Mouse (Mus musculus) heart, embryonic 14.5 days (tissue): Measurements from ENCODE around the gene Thra. TPM values are rescaled to one million over a fixed set of nuclear protein-coding genes. Genes with fewer than 3 reads are reported as not detected.

ENCODE experiments used
- ATAC-seq: fragments of 200-750 bp; cut with Nextera tagmentation; 2 replicates; pipeline ENCODE4 v1.8.0; 2017; ENCODE audit warnings: low read depth, moderate TSS enrichment; ENCODE audit not compliant: insufficient number of reproducible peaks, insufficient read depth, low FRiP score
- H3K27ac ChIP-seq, 2 experiments: fragments of 200-500 bp in 1 of 2; fragments of 300-500 bp in 1 of 2; sonication (generic) in 1 of 2; replicated peaks in 1 of 2; 2 replicates each; pipeline ENCODE4 v1.5.1; 2012 to 2014; ENCODE audit warnings: low read depth in 2 of 2, low read length in 2 of 2, control low read depth in 1 of 2, mild to moderate bottlenecking in 1 of 2, mixed read lengths in 1 of 2; ENCODE audit not compliant: control insufficient read depth in 1 of 2, insufficient read depth in 1 of 2
- H3K27me3 ChIP-seq: fragments of 300-500 bp; sonication (generic); 2 replicates; pipeline ENCODE4 v1.6.1; 2014; ENCODE audit warnings: mild to moderate bottlenecking, low read length, control low read depth; ENCODE audit not compliant: control insufficient read depth, insufficient read depth
- H3K36me3 ChIP-seq: fragments of 300-500 bp; sonication (generic); 2 replicates; pipeline ENCODE4 v1.6.1; 2014; ENCODE audit warnings: mild to moderate bottlenecking, control low read depth, low read length, mixed read lengths; ENCODE audit not compliant: control insufficient read depth, insufficient read depth
- H3K4me1 ChIP-seq, 2 experiments: fragments of 200-500 bp in 1 of 2; fragments of 300-500 bp in 1 of 2; sonication (generic) in 1 of 2; 2 replicates each; pipeline ENCODE4 v1.6.1; 2012 to 2014; ENCODE audit warnings: low read length in 2 of 2, control low read depth in 1 of 2, mixed read lengths in 1 of 2; ENCODE audit not compliant: control insufficient read depth in 2 of 2, insufficient read depth in 2 of 2
- H3K4me2 ChIP-seq: fragments of 300-500 bp; sonication (generic); 2 replicates; pipeline ENCODE4 v1.6.1; 2014; ENCODE audit warnings: mild to moderate bottlenecking, low read length
- H3K4me3 ChIP-seq, 2 experiments: fragments of 200-500 bp in 1 of 2; fragments of 300-500 bp in 1 of 2; sonication (generic) in 1 of 2; 2 replicates each; pipeline ENCODE4 v1.5.1; 2012 to 2014; ENCODE audit warnings: low read length in 2 of 2, mild to moderate bottlenecking in 2 of 2, control low read depth in 1 of 2, low read depth in 1 of 2, moderate library complexity in 1 of 2; ENCODE audit not compliant: control insufficient read depth in 1 of 2, insufficient read depth in 1 of 2
- H3K9ac ChIP-seq: fragments of 300-500 bp; sonication (generic); 2 replicates; pipeline ENCODE4 v1.6.1; 2014; ENCODE audit warnings: mild to moderate bottlenecking, low read length
- H3K9me3 ChIP-seq: fragments of 300-500 bp; sonication (generic); 2 replicates; pipeline ENCODE4 v1.6.1; 2016; ENCODE audit warnings: low read length, control low read depth; ENCODE audit not compliant: control insufficient read depth
- WGBS: fragments of 180-500 bp; shearing (Covaris S2); extraction: QIAGEN DNeasy Blood & Tissue Kit; methylation state at CpG from one replicate; pipeline ENCODE4 v1.1.7; 2014; 5-methylcytosine and 5-hydroxymethylcytosine counted together
- polyA plus RNA-seq: library from polyadenylated mRNA; unstranded; fragments of >200 nt; fragmentation: Nextera tagmentation; extraction: Ambion mirVana; gene quantifications from 2 replicates; pipeline ENCODE4 v1.2.1, GENCODE M21; 2014

Gene Thra
- polyA plus RNA-seq, 1 experiment from 2014 or later: 55.6 TPM

- Histone ChIP-seq H3K36me3 (peaks cover 42% of the 10 kb centered on the region), H3K9ac (no peak overlapping the region), H3K27ac (peak overlapping the region in 1 of 2 experiments; percentile 90; a peak in 2 of 4 replicates), H3K4me3 (no peak overlapping the region), H3K4me1 (peaks cover 7 to 15% of the 10 kb centered on the region in 2 experiments; a peak in 3 of 4 replicates), H3K27me3 (no peaks in the 10 kb centered on the region), H3K9me3 (no peaks in the 10 kb centered on the region), H3K4me2 (no peak overlapping the region)
- ATAC-seq: no peak
- 64% methylated on average over 2 of the region's 2 CpGs for WGBS
Observed at GRCm38 (mm10) chr11:98720756-98721155, 19.7 kb upstream of the Thra start.

- Histone ChIP-seq H3K9me3 (no peaks in the 10 kb centered on the region), H3K4me2 (peak overlapping the region; percentile 32; the same call in 1 of the 2 replicates), H3K4me3 (no peak overlapping the region), H3K27me3 (no peaks in the 10 kb centered on the region), H3K36me3 (peaks cover 39% of the 10 kb centered on the region), H3K27ac (peak overlapping the region; percentile 90), H3K4me1 (peaks cover 7 to 15% of the 10 kb centered on the region in 2 experiments; a peak in 3 of 4 replicates), H3K9ac (peak overlapping the region; percentile 9; the same call in 1 of the 2 replicates)
- ATAC-seq: peak; percentile 68
- 43% methylated on average over 24 of the region's 24 CpGs for WGBS
Observed at GRCm38 (mm10) chr11:98721458-98722226, 18.8 kb upstream of the Thra start.

GRCm38 (mm10) chr11:98723098-98723497, 17.3 kb upstream of the Thra start:
- Histone ChIP-seq H3K4me1 (peaks cover 7 to 15% of the 10 kb centered on the region in 2 experiments; a peak in 3 of 4 replicates), H3K9me3 (no peaks in the 10 kb centered on the region), H3K27me3 (no peaks in the 10 kb centered on the region), H3K9ac (0 out of 2 replicates have a peak overlapping the region, but pooled peaks have one; percentile 6), H3K27ac (no peak overlapping the region), H3K4me2 (no peak overlapping the region), H3K4me3 (no peak overlapping the region), H3K36me3 (peaks cover 40% of the 10 kb centered on the region)
- ATAC-seq: no peak
- WGBS: 78% methylated on average over 7 of the region's 7 CpGs

- peaks cover 40% of the 10 kb centered on the region for H3K36me3 ChIP-seq
- 92% methylated on average over 15 of the region's 15 CpGs for WGBS
- no peak overlapping the region for H3K4me3 ChIP-seq
- H3K9me3 ChIP-seq: no peaks in the 10 kb centered on the region
- no peak overlapping the region for H3K9ac ChIP-seq
- no peak for ATAC-seq
- no peaks in the 10 kb centered on the region for H3K27me3 ChIP-seq
- peaks cover 11 to 21% of the 10 kb centered on the region in 2 experiments for H3K4me1 ChIP-seq
- H3K4me2 ChIP-seq: no peak overlapping the region
- no peak overlapping the region for H3K27ac ChIP-seq
Observed at GRCm38 (mm10) chr11:98725926-98726506, 14.4 kb upstream of the Thra start.

- H3K27me3 ChIP-seq: no peaks in the 10 kb centered on the region
- peak within 1 kb of the TSS; percentile 76 for H3K4me2 ChIP-seq
- peaks cover 4 to 10% of the 10 kb centered on the region in 2 experiments for H3K4me1 ChIP-seq
- under 1% methylated on average over 16 of the region's 16 CpGs for WGBS
- H3K36me3 ChIP-seq: peaks cover 33% of the 10 kb centered on the region
- peak within 1 kb of the TSS; percentile 78 for H3K9ac ChIP-seq
- H3K4me3 ChIP-seq: peak within 1 kb of the TSS; percentile 47 to 89
- H3K27ac ChIP-seq: peak within 1 kb of the TSS; percentile 11 to 69; a peak in 3 of 4 replicates
- peak; percentile 81 for ATAC-seq
- H3K9me3 ChIP-seq: peaks cover under 1% of the 10 kb centered on the region; the same call in 1 of the 2 replicates
Observed at GRCm38 (mm10) chr11:98729119-98729588, 11.3 kb upstream of the Thra start, which contains the start of gene Med24. Gene Med24 (minus strand): TSS chr11:98729435.

- Histone ChIP-seq H3K4me2 (no peak overlapping the region), H3K27ac (no peak overlapping the region), H3K9ac (no peak overlapping the region), H3K36me3 (peaks cover 17% of the 10 kb centered on the region), H3K4me1 (peaks cover 4 to 10% of the 10 kb centered on the region in 2 experiments), H3K9me3 (peaks cover 3% of the 10 kb centered on the region; the same call in 1 of the 2 replicates), H3K27me3 (no peaks in the 10 kb centered on the region), H3K4me3 (no peak overlapping the region)
- WGBS: 57% methylated on average over 4 of the region's 4 CpGs
- no peak for ATAC-seq
Observed at GRCm38 (mm10) chr11:98730727-98731126, 9.7 kb upstream of the Thra start.

GRCm38 (mm10) chr11:98731134-98731533, 9.3 kb upstream of the Thra start:
- 50% methylated on average over 5 of the region's 5 CpGs for WGBS

More at GRCm38 (mm10) chr11:98731134-98731533, 9.3 kb upstream of the Thra start:
- ATAC-seq: no peak
- no peak overlapping the region for H3K9ac ChIP-seq
- H3K4me3 ChIP-seq: no peak overlapping the region
- H3K9me3 ChIP-seq: peaks cover 3% of the 10 kb centered on the region; the same call in 1 of the 2 replicates
- H3K36me3 ChIP-seq: peaks cover 13% of the 10 kb centered on the region
- no peaks in the 10 kb centered on the region for H3K27me3 ChIP-seq
- H3K4me1 ChIP-seq: peaks cover 4 to 10% of the 10 kb centered on the region in 2 experiments
- H3K4me2 ChIP-seq: no peak overlapping the region
- H3K27ac ChIP-seq: no peak overlapping the region
